Mouse (Mus musculus): ENCODE results near the gene Myh15.
A peak's percentile ranks its signal among the peaks of the same experiment; 100 is the strongest.
"Not testable (repeated sequence)": the region's sequence is repeated elsewhere in the genome, so short reads cannot be mapped to it uniquely, and the experiment has no call there.

The Myh15 gene

GRCm38 (mm10) chr16:49057186-49057585 lies at the start of gene Myh15:
Myh15 (plus strand) TSS chr16:49057486.
- no peak for DNase-seq

GRCm38 (mm10) chr16:49016620-49017332 lies 40.5 kb upstream of the Myh15 start:
- DNase-seq = no peak

- DNase-seq = no peak
Measured at GRCm38 (mm10) chr16:49035852-49036251, 21.4 kb upstream of the Myh15 start.

GRCm38 (mm10) chr16:49037771-49038170 lies 19.5 kb upstream of the Myh15 start:
- DNase-seq = no peak

- no peak for DNase-seq
Measured at GRCm38 (mm10) chr16:49040554-49041221, 16.6 kb upstream of the Myh15 start.

- no peak for DNase-seq
Measured at GRCm38 (mm10) chr16:49049214-49049613, 8.1 kb upstream of the Myh15 start.

GRCm38 (mm10) chr16:49069256-49069963 lies 12.1 kb downstream of the Myh15 start:
- no peak for DNase-seq

GRCm38 (mm10) chr16:49071316-49071715 lies 14.0 kb downstream of the Myh15 start:
- no peak for DNase-seq

- no peak for DNase-seq
Measured at GRCm38 (mm10) chr16:49128015-49128414, 70.7 kb downstream of the Myh15 start.

GRCm38 (mm10) chr16:49156193-49156592 lies 98.9 kb downstream of the Myh15 start:
- DNase-seq = no peak

- DNase-seq = peak; percentile 1 to 6
Measured at GRCm38 (mm10) chr16:49164349-49165137, 107.3 kb downstream of the Myh15 start.

GRCm38 (mm10) chr16:49165728-49166127 lies 108.4 kb downstream of the Myh15 start:
- no peak for DNase-seq

GRCm38 (mm10) chr16:49167325-49167724 lies 110.0 kb downstream of the Myh15 start:
- DNase-seq = no peak

GRCm38 (mm10) chr16:49175077-49175476 lies 117.8 kb downstream of the Myh15 start:
- no peak for DNase-seq

- no peak for DNase-seq
Measured at GRCm38 (mm10) chr16:49175729-49176395, 118.6 kb downstream of the Myh15 start.

- no peak for DNase-seq
Measured at GRCm38 (mm10) chr16:49193521-49193920, 136.2 kb downstream of the Myh15 start.

GRCm38 (mm10) chr16:49193986-49194385 lies 136.7 kb downstream of the Myh15 start:
- no peak for DNase-seq

- no peak for DNase-seq
Measured at GRCm38 (mm10) chr16:49196290-49196689, 139.0 kb downstream of the Myh15 start.

GRCm38 (mm10) chr16:49197951-49198350 lies 140.7 kb downstream of the Myh15 start:
- no peak for DNase-seq

GRCm38 (mm10) chr16:49223733-49224132 lies 166.4 kb downstream of the Myh15 start:
- no peak for DNase-seq

GRCm38 (mm10) chr16:49243517-49243916 lies 186.2 kb downstream of the Myh15 start:
- DNase-seq = not testable (repeated sequence)

All from lung, adult 18-20 months (tissue).